8 mouse cellular contexts compared by ENCODE assay signal in the genomic region with DNA sequence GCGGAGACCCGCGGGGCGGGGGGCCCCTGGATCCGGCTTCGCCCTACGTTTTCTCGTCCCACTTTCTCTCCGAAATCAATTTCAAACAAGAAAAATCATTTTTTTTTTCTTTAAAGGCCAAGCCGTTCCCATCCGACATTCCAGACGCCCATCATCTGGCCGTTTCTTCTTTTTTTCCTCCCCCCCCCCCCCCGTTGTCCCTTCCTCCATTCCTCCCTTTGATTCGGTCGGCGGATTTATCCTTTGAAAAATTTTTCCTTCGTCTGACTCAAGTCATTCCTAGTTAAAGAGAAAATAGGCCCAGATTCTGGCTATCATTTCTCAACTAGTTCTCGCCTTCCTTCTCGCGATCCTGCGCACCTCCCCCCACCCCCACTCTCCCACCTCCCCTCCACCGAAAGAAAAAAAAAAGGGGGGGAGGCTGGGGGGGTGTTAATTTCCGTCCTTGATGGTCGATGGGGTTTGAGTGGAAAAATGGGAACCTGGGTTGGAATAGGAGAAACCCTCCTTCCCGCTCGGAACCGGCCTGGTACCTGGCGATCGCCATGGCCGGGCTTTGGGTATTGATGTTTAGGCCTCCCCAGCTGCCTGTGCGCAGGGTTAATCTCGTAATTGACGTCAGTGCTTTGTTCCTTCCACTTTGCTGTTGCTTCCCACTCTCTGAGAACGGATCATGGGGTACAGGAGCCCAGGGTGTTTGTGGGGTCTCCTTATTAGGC. TPM values are rescaled to one million over a fixed set of nuclear protein-coding genes. Genes with fewer than 3 reads are reported as not detected.
DNase-seq lines count a peak whose midpoint lies in the region; ATAC-seq and TF ChIP-seq lines count a peak whose summit lies in the region.

No protein-coding gene starts in this region.

- peak overlapping the region; percentile 86 for H3K4me3 ChIP-seq in brown adipose tissue, adult 24 weeks (ENCODE audit: insufficient read depth, low read depth, low read length)
- H3K4me3 ChIP-seq in forebrain, embryonic 16.5 days (replicated peaks; ENCODE audit: low read length) = peak overlapping the region; percentile 94
- peak overlapping the region; percentile 100 for H3K4me3 ChIP-seq in lung, embryonic 15.5 days
- peak overlapping the region; percentile 99 for H3K4me3 ChIP-seq in olfactory bulb, adult 2 months (ENCODE audit: insufficient read depth, low read depth, low read length)
- peak overlapping the region; percentile 96 for H3K4me3 ChIP-seq in thymus, adult 2 months (ENCODE audit: control insufficient read depth, insufficient read depth, low read length)

- WGBS in forebrain, embryonic 16.5 days = under 1% methylated on average over 35 of the region's 35 CpGs
- WGBS in lung, embryonic 15.5 days = under 1% methylated on average over 34 of the region's 35 CpGs
- 0% methylated on average over 35 of the region's 35 CpGs for WGBS in olfactory bulb, adult 2 months
- under 1% methylated on average over 35 of the region's 35 CpGs for WGBS in thymus, adult 2 months

- peak overlapping the region; percentile 88 for H3K27ac ChIP-seq in brown adipose tissue, adult 24 weeks (replicated peaks; ENCODE audit: low read depth, low read length)
- peak overlapping the region; percentile 98 for H3K27ac ChIP-seq in forebrain, embryonic 16.5 days (ENCODE audit: low read length)
- peak overlapping the region; percentile 98 for H3K27ac ChIP-seq in lung, embryonic 15.5 days
- peak overlapping the region; percentile 98 for H3K27ac ChIP-seq in olfactory bulb, adult 2 months (ENCODE audit: insufficient read depth, low read depth, low read length)
- peak overlapping the region; percentile 74 for H3K27ac ChIP-seq in thymus, adult 2 months (ENCODE audit: control insufficient read depth, insufficient read depth, low read length)

- no peaks in the 10 kb centered on the region for H3K9me3 ChIP-seq in forebrain, embryonic 16.5 days (ENCODE audit: control insufficient read depth, low read length)
- H3K9me3 ChIP-seq in lung, embryonic 15.5 days = no peaks in the 10 kb centered on the region

- no peak for TF ChIP-seq CTCF in olfactory bulb, adult 2 months (IDR thresholded peaks at IDR 0.05; ENCODE audit: insufficient read depth, low read depth, low read length)
- no peak for TF ChIP-seq CTCF in thymus, adult 2 months (IDR thresholded peaks at IDR 0.05; ENCODE audit: borderline replicate concordance, control insufficient read depth, extremely low read depth, insufficient read depth, low read length, poor library complexity)

- peak; percentile 55 for DNase-seq in ES-CJ7 (ENCODE audit: low read depth, low spot score)
- peak; percentile 56 to 63 for DNase-seq in heart, postnatal 36 days
- peak; percentile 26 to 42 for DNase-seq in layer of hippocampus, adult 8-10 months (ENCODE audit: low spot score in 2 of 2)
- DNase-seq in thymus, adult 2 months = peak; percentile 46

- peak; percentile 11; the same call in 1 of the 2 replicates for ATAC-seq in forebrain, embryonic 16.5 days
- ATAC-seq in lung, embryonic 15.5 days (ENCODE audit: borderline replicate concordance, extremely low read depth, low FRiP score, low TSS enrichment) = no peak

- no peaks in the 10 kb centered on the region for H3K36me3 ChIP-seq in forebrain, embryonic 16.5 days (ENCODE audit: control insufficient read depth, insufficient read depth)
- H3K36me3 ChIP-seq in lung, embryonic 15.5 days = no peaks in the 10 kb centered on the region; the same call in 1 of the 2 replicates
- H3K36me3 ChIP-seq in thymus, adult 2 months (ENCODE audit: control insufficient read depth, insufficient read depth, low read length) = peaks cover 4% of the 10 kb centered on the region; the same call in 1 of the 2 replicates

- peak overlapping the region; percentile 97 for H3K9ac ChIP-seq in forebrain, embryonic 16.5 days (replicated peaks; ENCODE audit: low read depth, low read length)
- H3K9ac ChIP-seq in lung, embryonic 15.5 days = peak overlapping the region; percentile 98

- H3K4me1 ChIP-seq in brown adipose tissue, adult 24 weeks (ENCODE audit: control insufficient read depth, insufficient read depth, insufficient read length, low read length) = peaks cover 3% of the 10 kb centered on the region; the same call in 1 of the 2 replicates
- H3K4me1 ChIP-seq in forebrain, embryonic 16.5 days (replicated peaks; ENCODE audit: control insufficient read depth, insufficient read depth, low read length) = peaks cover 7% of the 10 kb centered on the region
- peaks cover 8% of the 10 kb centered on the region for H3K4me1 ChIP-seq in lung, embryonic 15.5 days
- no peaks in the 10 kb centered on the region for H3K4me1 ChIP-seq in olfactory bulb, adult 2 months (ENCODE audit: control insufficient read depth, insufficient read depth, low read length)
- peaks cover 4% of the 10 kb centered on the region; the same call in 1 of the 2 replicates for H3K4me1 ChIP-seq in thymus, adult 2 months (replicated peaks; ENCODE audit: control insufficient read depth, insufficient read depth, low read length)

- intact Hi-C loops in heart, postnatal 36 days (cut with DNase I) = loop anchor here (2.0 kb wide), 1 partner anchor 27 kb away; a partner anchor contains a TSS

- H3K4me2 ChIP-seq in forebrain, embryonic 16.5 days (ENCODE audit: low read length) = peak overlapping the region; percentile 72
- H3K4me2 ChIP-seq in lung, embryonic 15.5 days = peak overlapping the region; percentile 89

- no peak for TF ChIP-seq POLR2A in olfactory bulb, adult 2 months (IDR thresholded peaks at IDR 0.05; ENCODE audit: insufficient read depth, low read depth, low read length)
- TF ChIP-seq POLR2A in thymus, adult 2 months (IDR thresholded peaks at IDR 0.05; ENCODE audit: control insufficient read depth, extremely low read depth, insufficient read depth, low read length, poor library complexity) = no peak

- no peaks in the 10 kb centered on the region for H3K27me3 ChIP-seq in forebrain, embryonic 16.5 days (replicated peaks; ENCODE audit: control insufficient read depth, insufficient read depth, low read length)
- no peaks in the 10 kb centered on the region for H3K27me3 ChIP-seq in lung, embryonic 15.5 days
- H3K27me3 ChIP-seq in thymus, adult 2 months (ENCODE audit: control insufficient read depth, insufficient read depth, low read length) = no peaks in the 10 kb centered on the region

RNA-seq across cellular contexts. Expression of a gene that starts 0.8 kb away (rescaled TPM):
- polyA plus RNA-seq in brown adipose tissue, adult 24 weeks (2012; ENCODE audit: insufficient read depth, insufficient read length, missing spikeins) = 17.7 and 77.7 TPM in 2 replicates
- 62.0 and 68.8 TPM in 2 replicates for polyA plus RNA-seq in forebrain, embryonic 16.5 days (2015; fragmentation: Nextera tagmentation; extraction: Ambion mirVana)
- 10 to 100 TPM; 81.8 to 88.8 TPM for total RNA-seq in heart, postnatal 36 days (2021)
- 100 to 1,000 TPM; 195 to 259 (median 219) TPM for total RNA-seq in layer of hippocampus, adult 8-10 months (2022)
- polyA plus RNA-seq in lung, embryonic 15.5 days (2015; fragmentation: Nextera tagmentation; extraction: Ambion mirVana) = 51.1 and 53.4 TPM in 2 replicates
- 856 and 1,023 TPM in 2 replicates for polyA plus RNA-seq in olfactory bulb, adult 2 months (2012; ENCODE audit: insufficient read depth, insufficient read length, low replicate concordance, missing spikeins)
- polyA plus RNA-seq in thymus, adult 2 months (2012; rRNA removed) = 16.4 and 18.9 TPM in 2 replicates

RNA-seq across cellular contexts. Expression of a gene that starts 26.9 kb away (rescaled TPM):
- 10.4 and 13.9 TPM in 2 replicates for polyA plus RNA-seq in brown adipose tissue, adult 24 weeks (2012; ENCODE audit: insufficient read depth, insufficient read length, missing spikeins)
- 14.1 and 15.1 TPM in 2 replicates for polyA plus RNA-seq in forebrain, embryonic 16.5 days (2015; fragmentation: Nextera tagmentation; extraction: Ambion mirVana)
- 1 to 10 TPM; 5.3 to 6.8 TPM for total RNA-seq in heart, postnatal 36 days (2021)
- 10 to 100 TPM in 2 of 4 experiments, 1 to 10 TPM in 2; 9.6 to 17.5 (median 11.0) TPM for total RNA-seq in layer of hippocampus, adult 8-10 months (2022)
- polyA plus RNA-seq in lung, embryonic 15.5 days (2015; fragmentation: Nextera tagmentation; extraction: Ambion mirVana) = 17.6 and 21.7 TPM in 2 replicates
- not detected in 2 replicates for polyA plus RNA-seq in olfactory bulb, adult 2 months (2012; ENCODE audit: insufficient read depth, insufficient read length, low replicate concordance, missing spikeins)
- 8.4 and 8.7 TPM in 2 replicates for polyA plus RNA-seq in thymus, adult 2 months (2012; rRNA removed)

RNA-seq across cellular contexts. Expression of a gene that starts 51.1 kb away (rescaled TPM):
- 119 and 138 TPM in 2 replicates for polyA plus RNA-seq in brown adipose tissue, adult 24 weeks (2012; ENCODE audit: insufficient read depth, insufficient read length, missing spikeins)
- 52.6 and 55.2 TPM in 2 replicates for polyA plus RNA-seq in forebrain, embryonic 16.5 days (2015; fragmentation: Nextera tagmentation; extraction: Ambion mirVana)
- 100 to 1,000 TPM; 125 to 126 TPM for total RNA-seq in heart, postnatal 36 days (2021)
- 100 to 1,000 TPM; 148 to 190 (median 168) TPM for total RNA-seq in layer of hippocampus, adult 8-10 months (2022)
- polyA plus RNA-seq in lung, embryonic 15.5 days (2015; fragmentation: Nextera tagmentation; extraction: Ambion mirVana) = 88.8 and 91.2 TPM in 2 replicates
- polyA plus RNA-seq in olfactory bulb, adult 2 months (2012; ENCODE audit: insufficient read depth, insufficient read length, low replicate concordance, missing spikeins) = 708 TPM in 1 of 2 replicates, not detected in the other
- polyA plus RNA-seq in thymus, adult 2 months (2012; rRNA removed) = 29.3 and 41.9 TPM in 2 replicates

Comparison
In these comparisons a context has a peak if more than half of its experiments do, and no peak if none do; other contexts are left out.
1. RNA of a gene that starts 0.8 kb away (polyA plus RNA-seq): 856 to 1,023 TPM in olfactory bulb, adult 2 months; 17.7 to 77.7 TPM in brown adipose tissue, adult 24 weeks, 62.0 to 68.8 TPM in forebrain, embryonic 16.5 days, 51.1 to 53.4 TPM in lung, embryonic 15.5 days and 16.4 to 18.9 TPM in thymus, adult 2 months; every median in the first group is over 10 times any median in the second.
2. Peak in every context shown above with its lines, with median percentiles within 50 percentile points of each other: DNase-seq, H3K27ac ChIP-seq and H3K4me3 ChIP-seq.